In genomic region chr6:114916715-114916992, GRCm38 (mm10) we compare ENCODE assay signal across 9 mouse cellular contexts. TPM values are rescaled to one million over a fixed set of nuclear protein-coding genes. Genes with fewer than 3 reads are reported as not detected.
DNase-seq lines count a peak whose midpoint lies in the region; ATAC-seq and TF ChIP-seq lines count a peak whose summit lies in the region.
"Had no signal": no experiment of that assay in that cellular context is flagged by ENCODE, and none has a peak within 500 bp of the region (broad histone marks: within the 10 kb centered on the region; RNA-seq: fewer than 3 reads in every experiment).

No protein-coding gene starts in this region.

- TF ChIP-seq POLR2A in bone marrow, adult 2 months (IDR thresholded peaks at IDR 0.05; ENCODE audit: borderline replicate concordance, control insufficient read depth, low read depth, low read length), result no peak

- no peak for TF ChIP-seq CTCF in bone marrow, adult 2 months (IDR thresholded peaks at IDR 0.05; ENCODE audit: control insufficient read depth, insufficient read depth, low read length)

- H3K4me3 ChIP-seq in bone marrow, adult 2 months (replicated peaks; ENCODE audit: control insufficient read depth, low read depth, low read length), result no peak overlapping the region
- no peak overlapping the region for H3K4me3 ChIP-seq in hindbrain, embryonic 14.5 days (replicated peaks; ENCODE audit: low read length)

- H3K27me3 ChIP-seq in hindbrain, embryonic 14.5 days (ENCODE audit: control insufficient read depth, insufficient read depth, low read length), result no peaks in the 10 kb centered on the region

- H3K9me3 ChIP-seq in hindbrain, embryonic 14.5 days (ENCODE audit: control insufficient read depth, low read length), result no peaks in the 10 kb centered on the region

- no peak overlapping the region for H3K9ac ChIP-seq in hindbrain, embryonic 14.5 days

- peak; percentile 27; the same call in 1 of the 2 replicates for ATAC-seq in common myeloid progenitor, adult 5-6 weeks (replicated peaks; ENCODE audit: low read depth, poor library complexity, severe bottlenecking)
- ATAC-seq in hindbrain, embryonic 14.5 days (ENCODE audit: low FRiP score), result no peak
- peak; percentile 32 for ATAC-seq in megakaryocyte progenitor cell, adult 5-6 weeks (replicated peaks; ENCODE audit: poor library complexity)

- DNase-seq in hindbrain, embryonic 14.5 days (ENCODE audit: low spot score), result no peak
- no peak for DNase-seq in urinary bladder, postnatal 10 days (ENCODE audit: low spot score)
- DNase-seq in right cerebral cortex, postnatal 36 days (ENCODE audit: low spot score in 2 of 2), result no peak
- no peak for DNase-seq in Muller cell, postnatal 12 days (ENCODE audit: inconsistent ontology term)
- DNase-seq in thymus, postnatal 0 days (ENCODE audit: low spot score), result no peak
- DNase-seq: layer of hippocampus, adult 9-11 months had no signal

- WGBS in bone marrow, adult 2 months, result 4% methylated on average over 5 of the region's 5 CpGs
- WGBS in hindbrain, embryonic 14.5 days, result 4% methylated on average over 5 of the region's 5 CpGs

- H3K4me1 ChIP-seq in bone marrow, adult 2 months (ENCODE audit: control insufficient read depth, insufficient read depth, low read length), result peaks cover 17% of the 10 kb centered on the region
- peaks cover 85% of the 10 kb centered on the region for H3K4me1 ChIP-seq in hindbrain, embryonic 14.5 days (replicated peaks; ENCODE audit: control insufficient read depth, insufficient read depth, low read length)

- H3K36me3 ChIP-seq in hindbrain, embryonic 14.5 days (replicated peaks; ENCODE audit: control insufficient read depth, insufficient read depth), result no peaks in the 10 kb centered on the region

- H3K4me2 ChIP-seq in hindbrain, embryonic 14.5 days (replicated peaks), result peak overlapping the region; percentile 71

- peak overlapping the region; percentile 56 for H3K27ac ChIP-seq in bone marrow, adult 2 months (ENCODE audit: control insufficient read depth, insufficient read depth, low read depth, low read length, poor library complexity)
- peak overlapping the region; percentile 9; the same call in 1 of the 2 replicates for H3K27ac ChIP-seq in hindbrain, embryonic 14.5 days

RNA-seq across cellular contexts. Expression of gene Vgll4, which starts 53.1 kb away (rescaled TPM):
- 5.4 and 9.9 TPM in 2 replicates for polyA plus RNA-seq in bone marrow, adult 2 months (2011; ENCODE audit: insufficient read depth, insufficient read length, low replicate concordance, missing spikeins)
- 39.9 and 40.6 TPM in 2 replicates for total RNA-seq in common myeloid progenitor, adult 5-6 weeks (2017)
- 37.9 and 38.4 TPM in 2 replicates for polyA plus RNA-seq in hindbrain, embryonic 14.5 days (2014; fragmentation: Nextera tagmentation; extraction: Ambion mirVana)
- total RNA-seq in megakaryocyte progenitor cell, adult 5-6 weeks (2015), result 11.8 and 14.0 TPM in 2 replicates
- 23.1 and 28.5 TPM in 2 replicates for total RNA-seq in megakaryocyte progenitor cell, adult 5-6 weeks (2017)
- 74.0 and 90.5 TPM in 2 replicates for polyA plus RNA-seq in thymus, postnatal 0 days (2015; fragmentation: Nextera tagmentation; extraction: Ambion mirVana)
